Mouse (Mus musculus) CH12.LX (cell line): ENCODE data around the gene Angel2.

Experiments
- CTCF ChIP-seq, 2 experiments: IDR thresholded peaks in 1 of 2; conservative IDR thresholded peaks in 1 of 2; 2 replicates each; pipeline ENCODE4 v1.5.1; 2011 to 2012; ENCODE audit warnings: low read depth in 2 of 2, low read length in 2 of 2, improper control_type of control experiment in 1 of 2, inconsistent platforms in 1 of 2, mild to moderate bottlenecking in 1 of 2, moderate library complexity in 1 of 2
- EP300 ChIP-seq: IDR thresholded peaks from 2 replicates; pipeline ENCODE4 v1.6.1; 2011; ENCODE audit warnings: low read length, improper control_type of control experiment
- ETS1 ChIP-seq: conservative IDR thresholded peaks from 2 replicates; pipeline ENCODE4 v1.6.1; 2012; ENCODE audit warnings: low read depth, mild to moderate bottlenecking, inconsistent platforms, low read length, improper control_type of control experiment, moderate library complexity
- JUN ChIP-seq: IDR thresholded peaks from 2 replicates; pipeline ENCODE4 v1.6.1; 2011; ENCODE audit warnings: low read depth, mild to moderate bottlenecking, low read length, improper control_type of control experiment, moderate library complexity; ENCODE audit not compliant: insufficient read depth
- MAX ChIP-seq: IDR thresholded peaks from 2 replicates; pipeline ENCODE4 v1.6.1; 2011; ENCODE audit warnings: low read length, improper control_type of control experiment
- SMC3 ChIP-seq: IDR thresholded peaks from 2 replicates; pipeline ENCODE4 v1.6.1; 2011; ENCODE audit warnings: low read depth, low read length, improper control_type of control experiment
- USF1 ChIP-seq: IDR thresholded peaks from 2 replicates; pipeline ENCODE4 v1.6.1; 2014; ENCODE audit warnings: low read depth, mild to moderate bottlenecking, inconsistent platforms, low read length, improper control_type of control experiment

- no peak for TF ChIP-seq CTCF (conservative IDR thresholded peaks at IDR 0.05 in 1 of 2, IDR thresholded peaks at IDR 0.05 in 1 of 2; ENCODE audit: low read depth in 2 of 2, low read length in 2 of 2)
- no peak for TF ChIP-seq USF1
- TF ChIP-seq EP300, result no peak
- no peak for TF ChIP-seq JUN
- no peak for TF ChIP-seq MAX
- no peak for TF ChIP-seq SMC3
- TF ChIP-seq ETS1, result no peak
Measured at GRCm38 (mm10) chr1:190971708-190972610, 47.0 kb downstream of the Angel2 start.
